Mouse (Mus musculus): ENCODE results near the gene Notch2. TPM values are rescaled to one million over a fixed set of nuclear protein-coding genes. Genes with fewer than 3 reads are reported as not detected.

The Notch2 gene
- polyA plus RNA-seq, 1 experiment from 2014 or later: 7.6 TPM

GRCm38 (mm10) chr3:97990576-97990975 is 22.8 kb upstream of the Notch2 start:
- 93% methylated on average over 5 of the region's 5 CpGs for WGBS
- Histone ChIP-seq H3K27ac (ENCODE audit: low read depth, low read length) (no peak overlapping the region), H3K27me3 (replicated peaks; ENCODE audit: control insufficient read depth, insufficient read depth, low read length) (no peaks in the 10 kb centered on the region), H3K4me1 (ENCODE audit: control insufficient read depth, insufficient read depth, low read depth, low read length) (no peaks in the 10 kb centered on the region), H3K4me2 (ENCODE audit: low read length) (no peak overlapping the region), H3K36me3 (ENCODE audit: control insufficient read depth, insufficient read depth, low read length) (no peaks in the 10 kb centered on the region), H3K9ac (ENCODE audit: low read depth, low read length) (no peak overlapping the region), H3K9me3 (ENCODE audit: control insufficient read depth, low read length) (no peaks in the 10 kb centered on the region), H3K4me3 (ENCODE audit: low read length) (no peak overlapping the region)
- no peak for ATAC-seq

GRCm38 (mm10) chr3:97992289-97992688 is 21.0 kb upstream of the Notch2 start:
- Histone ChIP-seq H3K4me3 (ENCODE audit: low read length) (no peak overlapping the region), H3K36me3 (ENCODE audit: control insufficient read depth, insufficient read depth, low read length) (no peaks in the 10 kb centered on the region), H3K4me1 (ENCODE audit: control insufficient read depth, insufficient read depth, low read depth, low read length) (no peaks in the 10 kb centered on the region), H3K27me3 (replicated peaks; ENCODE audit: control insufficient read depth, insufficient read depth, low read length) (no peaks in the 10 kb centered on the region), H3K9me3 (ENCODE audit: control insufficient read depth, low read length) (no peaks in the 10 kb centered on the region), H3K4me2 (ENCODE audit: low read length) (no peak overlapping the region), H3K27ac (ENCODE audit: low read depth, low read length) (no peak overlapping the region), H3K9ac (ENCODE audit: low read depth, low read length) (no peak overlapping the region)
- 76% methylated on average over 4 of the region's 4 CpGs for WGBS
- no peak for ATAC-seq

DNA sequence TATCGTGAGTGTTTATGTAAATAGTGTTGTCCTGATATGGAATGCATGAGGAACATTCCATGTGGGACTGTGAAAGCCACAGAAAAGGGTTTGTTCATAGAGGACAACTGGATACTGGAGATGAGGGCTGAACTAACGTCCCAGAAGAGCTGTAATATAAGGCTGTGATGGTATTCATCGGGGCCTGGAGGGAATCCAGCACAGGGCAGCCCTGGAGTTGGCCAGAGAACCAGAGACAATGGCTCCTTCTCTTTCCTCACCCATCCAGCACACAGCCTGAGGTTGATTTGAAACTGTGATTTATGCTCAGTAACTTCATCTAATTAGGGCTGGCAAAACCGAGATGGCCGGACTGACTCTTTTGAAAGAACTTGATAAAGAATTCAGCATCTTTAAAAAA is 20.1 kb upstream of the Notch2 start:
- Histone ChIP-seq H3K27me3 (replicated peaks; ENCODE audit: control insufficient read depth, insufficient read depth, low read length) (no peaks in the 10 kb centered on the region), H3K4me1 (ENCODE audit: control insufficient read depth, insufficient read depth, low read depth, low read length) (no peaks in the 10 kb centered on the region), H3K4me3 (ENCODE audit: low read length) (no peak overlapping the region), H3K9me3 (ENCODE audit: control insufficient read depth, low read length) (no peaks in the 10 kb centered on the region), H3K27ac (ENCODE audit: low read depth, low read length) (no peak overlapping the region), H3K9ac (ENCODE audit: low read depth, low read length) (no peak overlapping the region), H3K4me2 (ENCODE audit: low read length) (no peak overlapping the region), H3K36me3 (ENCODE audit: control insufficient read depth, insufficient read depth, low read length) (no peaks in the 10 kb centered on the region)
- no peak for ATAC-seq
- WGBS: 55% methylated on average over 5 of the region's 5 CpGs

GRCm38 (mm10) chr3:97993920-97994545 is 19.3 kb upstream of the Notch2 start:
- no peaks in the 10 kb centered on the region for H3K27me3 ChIP-seq (replicated peaks; ENCODE audit: control insufficient read depth, insufficient read depth, low read length)
- no peak for ATAC-seq
- 90% methylated on average over 3 of the region's 3 CpGs for WGBS

GRCm38 (mm10) chr3:97994818-97995217 is 18.5 kb upstream of the Notch2 start:
- no peak overlapping the region for H3K27ac ChIP-seq (ENCODE audit: low read depth, low read length)
- no peak overlapping the region for H3K4me3 ChIP-seq (ENCODE audit: low read length)
- H3K4me1 ChIP-seq (ENCODE audit: control insufficient read depth, insufficient read depth, low read depth, low read length): no peaks in the 10 kb centered on the region
- no peaks in the 10 kb centered on the region for H3K36me3 ChIP-seq (ENCODE audit: control insufficient read depth, insufficient read depth, low read length)
- H3K9me3 ChIP-seq (ENCODE audit: control insufficient read depth, low read length): no peaks in the 10 kb centered on the region
- H3K27me3 ChIP-seq (replicated peaks; ENCODE audit: control insufficient read depth, insufficient read depth, low read length): no peaks in the 10 kb centered on the region
- ATAC-seq: no peak
- 94% methylated on average over 5 of the region's 5 CpGs for WGBS
- H3K4me2 ChIP-seq (ENCODE audit: low read length): no peak overlapping the region
- no peak overlapping the region for H3K9ac ChIP-seq (ENCODE audit: low read depth, low read length)

More at GRCm38 (mm10) chr3:97993920-97994545, 19.3 kb upstream of the Notch2 start:
- no peaks in the 10 kb centered on the region for H3K9me3 ChIP-seq (ENCODE audit: control insufficient read depth, low read length)
- H3K4me3 ChIP-seq (ENCODE audit: low read length): no peak overlapping the region
- no peaks in the 10 kb centered on the region for H3K4me1 ChIP-seq (ENCODE audit: control insufficient read depth, insufficient read depth, low read depth, low read length)
- H3K27ac ChIP-seq (ENCODE audit: low read depth, low read length): no peak overlapping the region
- no peak overlapping the region for H3K9ac ChIP-seq (ENCODE audit: low read depth, low read length)
- H3K4me2 ChIP-seq (ENCODE audit: low read length): no peak overlapping the region
- no peaks in the 10 kb centered on the region for H3K36me3 ChIP-seq (ENCODE audit: control insufficient read depth, insufficient read depth, low read length)

GRCm38 (mm10) chr3:97998349-97998748 is 15.0 kb upstream of the Notch2 start:
- no peaks in the 10 kb centered on the region for H3K27me3 ChIP-seq (replicated peaks; ENCODE audit: control insufficient read depth, insufficient read depth, low read length)
- no peak; the same call in 1 of the 2 replicates for ATAC-seq
- no peak overlapping the region for H3K9ac ChIP-seq (ENCODE audit: low read depth, low read length)
- no peaks in the 10 kb centered on the region for H3K4me1 ChIP-seq (ENCODE audit: control insufficient read depth, insufficient read depth, low read depth, low read length)
- H3K36me3 ChIP-seq (ENCODE audit: control insufficient read depth, insufficient read depth, low read length): no peaks in the 10 kb centered on the region
- no peaks in the 10 kb centered on the region for H3K9me3 ChIP-seq (ENCODE audit: control insufficient read depth, low read length)
- no peak overlapping the region for H3K4me3 ChIP-seq (ENCODE audit: low read length)
- no peak overlapping the region for H3K27ac ChIP-seq (ENCODE audit: low read depth, low read length)
- 73% methylated on average over 4 of the region's 4 CpGs for WGBS
- H3K4me2 ChIP-seq (ENCODE audit: low read length): no peak overlapping the region

- H3K4me3 ChIP-seq (ENCODE audit: low read length): no peak overlapping the region
- H3K4me1 ChIP-seq (ENCODE audit: control insufficient read depth, insufficient read depth, low read depth, low read length): no peaks in the 10 kb centered on the region; the same call in 1 of the 2 replicates
- no peak for ATAC-seq
- no peaks in the 10 kb centered on the region for H3K9me3 ChIP-seq (ENCODE audit: control insufficient read depth, low read length)
- no peak overlapping the region for H3K4me2 ChIP-seq (ENCODE audit: low read length)
- H3K9ac ChIP-seq (ENCODE audit: low read depth, low read length): no peak overlapping the region
- no peak overlapping the region for H3K27ac ChIP-seq (ENCODE audit: low read depth, low read length)
- H3K36me3 ChIP-seq (ENCODE audit: control insufficient read depth, insufficient read depth, low read length): no peaks in the 10 kb centered on the region
- no peaks in the 10 kb centered on the region for H3K27me3 ChIP-seq (replicated peaks; ENCODE audit: control insufficient read depth, insufficient read depth, low read length)
- WGBS: 90% methylated on average over 4 of the region's 4 CpGs
Measured at GRCm38 (mm10) chr3:98003558-98003957, 9.8 kb upstream of the Notch2 start.

DNA sequence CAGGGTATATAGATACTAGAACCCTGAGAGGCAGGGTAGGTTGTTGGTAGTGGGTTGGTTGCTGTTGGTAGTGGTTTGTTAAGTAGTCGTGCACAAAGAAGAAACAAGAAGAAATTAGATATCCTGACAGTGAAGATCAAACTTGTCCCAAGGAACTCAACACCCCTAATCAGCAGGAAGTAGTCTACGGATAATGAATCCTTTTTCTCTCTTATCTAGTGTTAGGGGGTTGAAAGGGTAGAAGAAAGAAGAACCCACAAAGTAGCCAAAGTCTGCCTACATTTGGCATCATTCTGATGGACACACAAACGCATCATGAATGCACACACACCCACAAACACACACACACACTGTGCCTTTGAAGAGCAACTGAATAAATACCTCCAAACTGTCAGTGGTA is 9.1 kb upstream of the Notch2 start:
- no peaks in the 10 kb centered on the region for H3K36me3 ChIP-seq (ENCODE audit: control insufficient read depth, insufficient read depth, low read length)

DNA sequence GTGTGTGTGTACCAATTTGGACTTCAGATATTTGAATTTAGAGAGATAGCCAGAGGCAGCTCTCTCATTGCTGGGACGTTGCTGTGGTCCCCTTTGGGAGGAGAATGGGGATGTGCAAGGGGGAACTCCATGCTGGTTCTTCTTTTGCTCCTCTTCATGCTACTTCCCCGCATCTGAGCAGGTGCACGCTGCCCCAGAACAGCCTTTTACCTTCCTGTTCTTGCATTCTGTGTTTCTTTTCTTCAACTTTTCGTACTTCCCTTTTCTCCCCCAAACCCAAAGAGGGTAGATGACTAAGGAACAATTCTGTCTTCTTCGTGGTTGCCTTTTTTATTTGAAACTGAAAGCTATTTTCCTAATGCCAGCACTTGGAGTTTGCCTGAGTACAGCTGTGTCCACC is 8.0 kb upstream of the Notch2 start:
- 77% methylated on average over 5 of the region's 5 CpGs for WGBS
- Histone ChIP-seq H3K4me3 (ENCODE audit: low read length) (no peak overlapping the region), H3K27ac (ENCODE audit: low read depth, low read length) (no peak overlapping the region), H3K9ac (ENCODE audit: low read depth, low read length) (no peak overlapping the region), H3K27me3 (replicated peaks; ENCODE audit: control insufficient read depth, insufficient read depth, low read length) (no peaks in the 10 kb centered on the region), H3K36me3 (ENCODE audit: control insufficient read depth, insufficient read depth, low read length) (no peaks in the 10 kb centered on the region), H3K4me2 (ENCODE audit: low read length) (no peak overlapping the region), H3K9me3 (ENCODE audit: control insufficient read depth, low read length) (no peaks in the 10 kb centered on the region), H3K4me1 (ENCODE audit: control insufficient read depth, insufficient read depth, low read depth, low read length) (no peaks in the 10 kb centered on the region; the same call in 1 of the 2 replicates)
- no peak for ATAC-seq

More for the DNA sequence above, 9.1 kb upstream of the Notch2 start:
- no peak for ATAC-seq
- 88% methylated on average over 3 of the region's 3 CpGs for WGBS
- Histone ChIP-seq H3K9ac (ENCODE audit: low read depth, low read length) (no peak overlapping the region), H3K4me2 (ENCODE audit: low read length) (no peak overlapping the region), H3K4me3 (ENCODE audit: low read length) (no peak overlapping the region), H3K4me1 (ENCODE audit: control insufficient read depth, insufficient read depth, low read depth, low read length) (no peaks in the 10 kb centered on the region; the same call in 1 of the 2 replicates), H3K9me3 (ENCODE audit: control insufficient read depth, low read length) (no peaks in the 10 kb centered on the region), H3K27me3 (replicated peaks; ENCODE audit: control insufficient read depth, insufficient read depth, low read length) (no peaks in the 10 kb centered on the region), H3K27ac (ENCODE audit: low read depth, low read length) (no peak overlapping the region)
